21 mouse cellular contexts compared by ENCODE assay signal in the genomic region with DNA sequence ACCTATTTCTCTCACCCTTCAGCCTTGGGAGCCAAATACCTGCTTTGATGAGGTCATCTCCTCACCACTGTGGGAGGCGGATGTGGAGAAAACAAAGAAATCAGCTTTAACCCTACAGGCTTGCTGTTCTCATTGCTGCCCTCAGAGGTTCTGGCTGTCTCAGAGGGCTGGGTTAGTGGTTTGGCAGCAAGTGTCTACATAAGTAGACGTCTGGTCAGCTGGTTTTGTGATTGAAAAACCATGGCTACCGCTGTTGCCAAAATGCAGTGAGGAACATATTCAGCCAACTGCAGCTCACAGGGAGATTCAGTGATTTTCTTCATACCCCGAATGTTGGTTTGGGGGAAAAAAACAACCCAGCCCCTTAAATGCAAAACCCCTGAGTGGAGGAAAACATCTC. TPM values are rescaled to one million over a fixed set of nuclear protein-coding genes. Genes with fewer than 3 reads are reported as not detected.
DNase-seq lines count a peak whose midpoint lies in the region; ATAC-seq lines count a peak whose summit lies in the region.
"Had no signal": no experiment of that assay in that cellular context is flagged by ENCODE, and none has a peak within 500 bp of the region (broad histone marks: within the 10 kb centered on the region; RNA-seq: fewer than 3 reads in every experiment).

No protein-coding gene starts in this region.

- H3K9ac ChIP-seq in embryonic facial prominence, embryonic 14.5 days (ENCODE audit: low read depth, low read length), result no peak overlapping the region
- H3K9ac ChIP-seq: embryonic facial prominence, embryonic 13.5 days; forebrain, embryonic 12.5 days; hindbrain, embryonic 13.5 days had no signal

- H3K4me1 ChIP-seq in embryonic facial prominence, embryonic 14.5 days (ENCODE audit: control insufficient read depth, insufficient read depth, low read length), result peaks cover 3% of the 10 kb centered on the region; the same call in 1 of the 2 replicates
- H3K4me1 ChIP-seq in embryonic facial prominence, embryonic 10.5 days, result peaks cover 7% of the 10 kb centered on the region
- H3K4me1 ChIP-seq: forebrain, embryonic 12.5 days; hindbrain, embryonic 13.5 days had no signal

- H3K27ac ChIP-seq in embryonic facial prominence, embryonic 14.5 days (replicated peaks; ENCODE audit: low read depth, low read length), result no peak overlapping the region
- H3K27ac ChIP-seq in embryonic facial prominence, embryonic 10.5 days (replicated peaks), result no peak overlapping the region
- H3K27ac ChIP-seq: embryonic facial prominence, embryonic 13.5 days; forebrain, embryonic 12.5 days; hindbrain, embryonic 13.5 days; hindbrain, postnatal 0 days had no signal

- peak; percentile 77 for DNase-seq in embryonic facial prominence, embryonic 14.5 days (ENCODE audit: low spot score)
- DNase-seq in embryonic facial prominence, embryonic 10.5 days (ENCODE audit: low spot score), result no peak
- DNase-seq in lung, postnatal 10 days, result peak; percentile 40
- no peak for DNase-seq in lung, postnatal 14 days
- DNase-seq in fibroblast of lung, adult 2 months (ENCODE audit: low read depth), result peak; percentile 91
- DNase-seq in right cerebral cortex, adult 2 months (ENCODE audit: low spot score in 2 of 2), result no peak
- no peak for DNase-seq in cerebellum, adult 9-11 months
- DNase-seq: adrenal gland, postnatal 10 days; cerebellum, adult 11 months; cerebellum, adult 8-10 months; cerebellum, postnatal 25 days; gastrocnemius, postnatal 10 days; heart, postnatal 14 days; kidney, adult 11 months had no signal

- 60% methylated on average over 4 of the region's 4 CpGs for WGBS in embryonic facial prominence, embryonic 14.5 days
- 79% methylated on average over 4 of the region's 4 CpGs for WGBS in embryonic facial prominence, embryonic 10.5 days

- H3K9me3 ChIP-seq in embryonic facial prominence, embryonic 14.5 days (ENCODE audit: control insufficient read depth, low read length), result no peaks in the 10 kb centered on the region
- no peaks in the 10 kb centered on the region for H3K9me3 ChIP-seq in embryonic facial prominence, embryonic 10.5 days
- H3K9me3 ChIP-seq: embryonic facial prominence, embryonic 13.5 days; forebrain, embryonic 12.5 days; hindbrain, embryonic 13.5 days had no signal

- no peak for ATAC-seq in embryonic facial prominence, embryonic 14.5 days (ENCODE audit: low read depth)
- ATAC-seq: forebrain, embryonic 16.5 days; hindbrain, postnatal 0 days had no signal

- no peak overlapping the region for H3K4me3 ChIP-seq in embryonic facial prominence, embryonic 14.5 days (ENCODE audit: low read depth, low read length)
- H3K4me3 ChIP-seq in embryonic facial prominence, embryonic 10.5 days, result no peak overlapping the region
- H3K4me3 ChIP-seq: embryonic facial prominence, embryonic 13.5 days; erythroblast, embryonic 14.5 days; forebrain, embryonic 12.5 days; hindbrain, embryonic 13.5 days had no signal

- H3K27me3 ChIP-seq in embryonic facial prominence, embryonic 14.5 days (replicated peaks; ENCODE audit: control insufficient read depth, insufficient read depth, low read length), result no peaks in the 10 kb centered on the region
- no peaks in the 10 kb centered on the region for H3K27me3 ChIP-seq in embryonic facial prominence, embryonic 10.5 days (replicated peaks; ENCODE audit: low read depth, poor library complexity, severe bottlenecking)
- H3K27me3 ChIP-seq: embryonic facial prominence, embryonic 13.5 days; forebrain, embryonic 12.5 days; hindbrain, embryonic 13.5 days had no signal

- no peaks in the 10 kb centered on the region for H3K36me3 ChIP-seq in embryonic facial prominence, embryonic 14.5 days (ENCODE audit: control insufficient read depth, insufficient read depth, low read length)
- no peaks in the 10 kb centered on the region for H3K36me3 ChIP-seq in embryonic facial prominence, embryonic 10.5 days (replicated peaks)
- H3K36me3 ChIP-seq: embryonic facial prominence, embryonic 13.5 days; forebrain, embryonic 12.5 days; hindbrain, embryonic 13.5 days had no signal

- no peak overlapping the region for H3K4me2 ChIP-seq in embryonic facial prominence, embryonic 14.5 days (ENCODE audit: low read depth, low read length)
- H3K4me2 ChIP-seq: embryonic facial prominence, embryonic 13.5 days; forebrain, embryonic 12.5 days; hindbrain, embryonic 13.5 days had no signal

RNA-seq across cellular contexts. Expression of gene Pamr1, which starts 7.3 kb away (rescaled TPM):
- 34.2 and 49.4 TPM in 2 replicates for polyA plus RNA-seq in embryonic facial prominence, embryonic 14.5 days (2014; fragmentation: Nextera tagmentation; extraction: Ambion mirVana)
- 0.44 and 0.64 TPM in 2 replicates for polyA plus RNA-seq in embryonic facial prominence, embryonic 10.5 days (2016; fragmentation: Nextera tagmentation; extraction: Ambion mirVana)
- polyA plus RNA-seq: C2C12; erythroblast, embryonic 14.5 days had no signal

Comparison
In these comparisons a context has a peak if more than half of its experiments do, and no peak if none do; other contexts are left out.
1. DNase-seq: peak in embryonic facial prominence, embryonic 14.5 days (single experiment), lung, postnatal 10 days (single experiment) and fibroblast of lung, adult 2 months (single experiment); none in embryonic facial prominence, embryonic 10.5 days (single experiment), lung, postnatal 14 days (single experiment), right cerebral cortex, adult 2 months (0 of 2) and cerebellum, adult 9-11 months (single experiment).
2. RNA of gene Pamr1, which starts 7.3 kb away (polyA plus RNA-seq): 34.2 to 49.4 TPM in embryonic facial prominence, embryonic 14.5 days; 0.44 to 0.64 TPM in embryonic facial prominence, embryonic 10.5 days; every median in the first group is over 10 times any median in the second.